Mouse (Mus musculus) small intestine, adult 2 months (tissue): ENCODE results near the gene Thada. TPM values are rescaled to one million over a fixed set of nuclear protein-coding genes. Genes with fewer than 3 reads are reported as not detected.

Source experiments
- H3K27ac ChIP-seq: fragments of 200-500 bp; 2 replicates; pipeline ENCODE4 v1.5.1; 2012; ENCODE audit warnings: low read depth, low read length, control low read depth, inconsistent platforms; ENCODE audit not compliant: insufficient read depth
- H3K27me3 ChIP-seq: fragments of 200-500 bp; 2 replicates; pipeline ENCODE4 v1.6.1; 2012; ENCODE audit warnings: mild to moderate bottlenecking, moderate library complexity, low read length, inconsistent platforms; ENCODE audit not compliant: control insufficient read depth, insufficient read depth
- H3K36me3 ChIP-seq: fragments of 200-500 bp; 2 replicates; pipeline ENCODE4 v1.6.1; 2012; ENCODE audit warnings: mild to moderate bottlenecking, low read length, control low read depth, inconsistent platforms; ENCODE audit not compliant: control insufficient read depth, insufficient read depth
- H3K4me1 ChIP-seq: fragments of 200-500 bp; 2 replicates; pipeline ENCODE4 v1.6.1; 2012; ENCODE audit warnings: low read length, inconsistent platforms, mixed read lengths; ENCODE audit not compliant: control insufficient read depth, insufficient read depth, insufficient read length
- H3K4me3 ChIP-seq: fragments of 200-500 bp; 2 replicates; pipeline ENCODE4 v1.5.1; 2012; ENCODE audit warnings: low read depth, mild to moderate bottlenecking, control low read depth, inconsistent platforms, low read length, moderate library complexity
- CTCF ChIP-seq: fragments of 200-500 bp; IDR thresholded peaks from 2 replicates; pipeline ENCODE4 v1.5.1; 2012; ENCODE audit warnings: low read depth, mild to moderate bottlenecking, control low read depth, inconsistent platforms, low read length, moderate library complexity, mixed read lengths; ENCODE audit not compliant: insufficient replicate concordance, insufficient read length; ENCODE audit errors: extremely low read depth
- POLR2A ChIP-seq: fragments of 200-500 bp; IDR thresholded peaks from 2 replicates; pipeline ENCODE4 v1.6.1; 2012; ENCODE audit warnings: low read depth, mild to moderate bottlenecking, control low read depth, inconsistent platforms, low read length, moderate library complexity
- WGBS: fragments of 180-500 bp; shearing (Covaris S2); methylation state at CpG from one replicate; pipeline ENCODE4 v1.1.7; 2018; 5-methylcytosine and 5-hydroxymethylcytosine counted together
- polyA plus RNA-seq: library from polyadenylated mRNA; depleted of rRNA; stranded (reverse); fragments of >200 nt; gene quantifications from 2 replicates; pipeline ENCODE4 v1.2.3, GENCODE M21; 2012

Gene Thada
- polyA plus RNA-seq, 1 experiment = 3.5 TPM

GRCm38 (mm10) chr17:84508736-84509135 lies 42.7 kb upstream of the Thada start:
- 34% methylated on average over 3 of the region's 3 CpGs for WGBS
- Histone ChIP-seq H3K4me1 (peaks cover 7% of the 10 kb centered on the region), H3K36me3 (no peaks in the 10 kb centered on the region), H3K4me3 (no peak overlapping the region), H3K27ac (no peak overlapping the region), H3K27me3 (peaks cover 18% of the 10 kb centered on the region)
- TF ChIP-seq CTCF (no peak), POLR2A (no peak)

GRCm38 (mm10) chr17:84505922-84506321 lies 39.9 kb upstream of the Thada start:
- Histone ChIP-seq H3K27ac (no peak overlapping the region), H3K4me3 (no peak overlapping the region), H3K36me3 (no peaks in the 10 kb centered on the region), H3K4me1 (no peaks in the 10 kb centered on the region), H3K27me3 (0 out of 2 replicates have a peak, but pooled peaks cover 2% of the 10 kb centered on the region)
- 63% methylated on average over 2 of the region's 2 CpGs for WGBS
- TF ChIP-seq POLR2A (no peak), CTCF (no peak)

DNA sequence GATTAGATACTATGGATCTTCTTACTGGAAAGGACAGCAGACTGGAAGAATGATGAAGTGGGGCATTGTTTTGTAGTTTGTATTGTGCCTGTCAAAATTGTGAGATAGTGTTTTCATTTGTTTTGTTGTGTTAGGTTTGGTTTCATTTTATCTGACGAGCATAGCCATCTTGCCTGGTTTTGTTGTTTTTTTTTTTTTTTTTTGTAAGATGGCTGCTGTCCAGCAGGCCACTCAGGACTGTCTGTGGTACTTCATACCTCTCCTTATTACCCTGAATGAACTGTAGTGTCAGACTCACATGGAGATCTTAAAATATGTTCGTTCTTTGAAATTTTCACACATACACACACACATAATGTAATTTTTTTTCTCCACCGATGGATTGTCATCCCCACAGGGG lies 36.3 kb upstream of the Thada start:
- WGBS = 54% methylated on average over 3 of the region's 3 CpGs
- H3K27me3 ChIP-seq = no peaks in the 10 kb centered on the region; the same call in 1 of the 2 replicates
- no peak overlapping the region for H3K4me3 ChIP-seq
- no peak for TF ChIP-seq CTCF
- TF ChIP-seq POLR2A = no peak
- no peak overlapping the region for H3K27ac ChIP-seq
- H3K36me3 ChIP-seq = no peaks in the 10 kb centered on the region
- no peaks in the 10 kb centered on the region for H3K4me1 ChIP-seq

DNA sequence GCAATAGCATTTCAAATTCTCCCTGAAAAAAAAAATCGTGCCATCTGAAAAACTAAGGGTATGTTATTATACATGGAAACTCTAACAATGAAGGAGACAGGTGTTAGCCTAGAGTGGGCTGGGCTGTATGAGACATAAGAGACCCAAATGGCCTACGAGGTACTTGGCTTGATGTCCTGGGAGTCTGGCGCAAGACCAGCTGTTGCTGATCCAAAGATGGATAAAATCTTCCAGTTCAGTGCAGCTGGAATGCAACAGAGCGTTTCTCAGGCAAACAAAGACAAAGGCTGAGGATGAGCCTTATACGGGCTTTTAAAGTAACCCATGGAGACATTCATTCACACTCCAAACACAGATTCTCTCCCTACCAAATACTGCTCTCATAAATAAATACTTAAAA lies 32.6 kb upstream of the Thada start:
- H3K4me1 ChIP-seq = no peaks in the 10 kb centered on the region
- TF ChIP-seq POLR2A (no peak), CTCF (no peak)
- no peak overlapping the region for H3K4me3 ChIP-seq
- H3K27ac ChIP-seq = no peak overlapping the region
- peaks cover 2% of the 10 kb centered on the region; the same call in 1 of the 2 replicates for H3K27me3 ChIP-seq
- 51% methylated on average over 5 of the region's 5 CpGs for WGBS
- H3K36me3 ChIP-seq = no peaks in the 10 kb centered on the region

DNA sequence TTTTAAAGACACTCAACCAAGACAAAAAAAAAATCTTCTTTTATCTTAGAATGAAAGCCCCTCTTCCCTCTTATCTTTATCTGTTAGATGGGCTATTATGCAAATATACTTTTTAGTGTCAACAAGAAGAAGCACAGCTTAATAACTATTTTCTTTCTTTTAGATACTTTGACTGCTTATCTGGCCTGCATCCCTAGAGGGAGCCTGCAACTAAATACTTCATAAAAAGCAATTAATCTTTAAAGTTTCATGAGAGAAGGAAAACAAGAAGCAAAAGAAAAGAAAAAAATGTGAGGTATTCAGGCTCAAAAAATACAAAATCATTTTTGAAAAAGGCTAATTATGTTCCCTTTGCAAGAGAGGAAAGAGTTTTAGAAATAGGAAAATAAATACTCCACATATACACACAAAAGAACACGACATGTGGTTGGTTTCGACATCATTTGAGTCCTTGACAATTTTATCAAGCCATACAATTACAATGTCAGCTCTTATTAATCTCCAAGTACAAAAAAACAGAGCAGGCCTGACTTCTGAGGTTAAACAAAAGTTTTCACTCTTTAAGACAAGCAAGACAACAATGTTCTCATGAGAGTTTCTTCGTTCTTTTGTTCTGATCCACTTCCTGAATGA lies 32.1 kb upstream of the Thada start:
- no peak overlapping the region for H3K4me3 ChIP-seq
- no peaks in the 10 kb centered on the region for H3K4me1 ChIP-seq
- no peaks in the 10 kb centered on the region for H3K36me3 ChIP-seq
- TF ChIP-seq POLR2A = no peak
- no peak for TF ChIP-seq CTCF
- H3K27me3 ChIP-seq = peaks cover 2% of the 10 kb centered on the region; the same call in 1 of the 2 replicates
- H3K27ac ChIP-seq = no peak overlapping the region
- 69% methylated on average over 3 of the region's 3 CpGs for WGBS

DNA sequence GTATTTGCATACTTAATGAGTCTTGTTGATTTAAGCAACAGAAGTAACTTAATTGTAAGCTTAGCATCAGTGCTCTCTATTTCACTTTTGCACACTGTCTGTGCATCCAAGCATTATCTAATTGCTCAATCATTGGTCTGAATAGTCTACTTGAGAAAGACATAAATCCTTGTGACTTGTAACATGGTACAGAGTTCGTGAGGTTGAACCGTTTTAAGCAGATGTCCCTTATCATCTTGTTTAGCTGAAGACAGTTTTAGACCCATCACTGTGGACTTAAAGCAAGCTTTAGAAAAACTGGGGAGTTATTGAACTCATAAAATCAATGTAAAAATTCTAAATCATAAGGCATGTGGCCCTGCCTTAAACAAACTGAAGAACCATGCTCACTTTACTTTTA lies 31.6 kb upstream of the Thada start:
- Histone ChIP-seq H3K27me3 (peaks cover 2% of the 10 kb centered on the region; the same call in 1 of the 2 replicates), H3K4me1 (no peaks in the 10 kb centered on the region), H3K4me3 (no peak overlapping the region), H3K36me3 (no peaks in the 10 kb centered on the region), H3K27ac (no peak overlapping the region)
- TF ChIP-seq CTCF (no peak), POLR2A (no peak)
- 55% methylated on average over 2 of the region's 2 CpGs for WGBS

DNA sequence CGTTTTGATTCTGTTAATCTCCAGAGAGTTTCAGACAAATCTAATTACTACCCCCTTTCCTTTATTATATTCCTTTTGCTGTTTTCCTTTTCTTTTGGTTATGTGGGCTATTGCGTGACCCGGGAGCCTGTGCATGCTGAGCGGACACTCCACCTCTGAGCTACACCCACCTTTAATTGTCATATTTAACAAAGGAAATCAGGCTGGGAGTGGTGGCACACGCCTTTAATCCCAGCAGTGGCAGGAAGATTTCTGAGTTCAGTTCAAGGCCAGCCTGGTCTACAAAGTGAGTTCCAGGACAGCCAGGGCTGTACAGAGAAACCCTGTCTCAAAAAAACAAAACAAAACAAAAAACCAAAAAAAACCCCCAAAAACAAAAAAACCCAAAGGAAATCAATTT lies 31.0 kb upstream of the Thada start:
- WGBS = 71% methylated on average over 5 of the region's 5 CpGs
- Histone ChIP-seq H3K27me3 (peaks cover 2% of the 10 kb centered on the region; the same call in 1 of the 2 replicates), H3K36me3 (no peaks in the 10 kb centered on the region), H3K4me1 (no peaks in the 10 kb centered on the region), H3K27ac (no peak overlapping the region), H3K4me3 (no peak overlapping the region)
- no peak for TF ChIP-seq CTCF
